Comparison of ENCODE assay signal across 25 mouse cellular contexts in genomic region chr3:105354123-105354931, GRCm38 (mm10).
DNase-seq lines count a peak whose midpoint lies in the region; ATAC-seq lines count a peak whose summit lies in the region.
"Had no signal": no experiment of that assay in that cellular context is flagged by ENCODE, and none has a peak within 500 bp of the region (broad histone marks: within the 10 kb centered on the region; RNA-seq: fewer than 3 reads in every experiment).

No protein-coding gene starts in this region.

- WGBS in embryonic facial prominence, embryonic 14.5 days = 67% methylated on average over 15 of the region's 16 CpGs
- WGBS in embryonic facial prominence, embryonic 10.5 days = 81% methylated on average over 16 of the region's 16 CpGs
- 65% methylated on average over 16 of the region's 16 CpGs for WGBS in midbrain, embryonic 13.5 days

- H3K4me1 ChIP-seq in embryonic facial prominence, embryonic 14.5 days (ENCODE audit: control insufficient read depth, insufficient read depth, low read length) = no peaks in the 10 kb centered on the region
- H3K4me1 ChIP-seq in embryonic facial prominence, embryonic 10.5 days = no peaks in the 10 kb centered on the region
- H3K4me1 ChIP-seq in midbrain, embryonic 13.5 days (replicated peaks) = peaks cover 19% of the 10 kb centered on the region
- H3K4me1 ChIP-seq: heart, embryonic 13.5 days; intestine, embryonic 15.5 days; limb, embryonic 10.5 days; megakaryocyte, embryonic 14.5 days; stomach, embryonic 15.5 days had no signal

- no peak overlapping the region for H3K27ac ChIP-seq in embryonic facial prominence, embryonic 14.5 days (replicated peaks; ENCODE audit: low read depth, low read length)
- H3K27ac ChIP-seq in embryonic facial prominence, embryonic 10.5 days (replicated peaks) = no peak overlapping the region
- peak overlapping the region; percentile 53 for H3K27ac ChIP-seq in midbrain, embryonic 13.5 days
- H3K27ac ChIP-seq: heart, embryonic 13.5 days; intestine, embryonic 15.5 days; limb, embryonic 10.5 days; stomach, embryonic 15.5 days had no signal

- no peaks in the 10 kb centered on the region for H3K27me3 ChIP-seq in embryonic facial prominence, embryonic 14.5 days (replicated peaks; ENCODE audit: control insufficient read depth, insufficient read depth, low read length)
- H3K27me3 ChIP-seq in embryonic facial prominence, embryonic 10.5 days (replicated peaks; ENCODE audit: low read depth, poor library complexity, severe bottlenecking) = no peaks in the 10 kb centered on the region
- H3K27me3 ChIP-seq in midbrain, embryonic 13.5 days = no peaks in the 10 kb centered on the region
- H3K27me3 ChIP-seq: heart, embryonic 13.5 days; intestine, embryonic 15.5 days; megakaryocyte, embryonic 14.5 days; stomach, embryonic 15.5 days had no signal

- no peak for DNase-seq in embryonic facial prominence, embryonic 14.5 days (ENCODE audit: low spot score)
- DNase-seq in embryonic facial prominence, embryonic 10.5 days (ENCODE audit: low spot score) = no peak
- peak; percentile 24 for DNase-seq in retina, postnatal 1 day
- no peak for DNase-seq in retina, embryonic 14.5 days (ENCODE audit: low spot score)
- no peak for DNase-seq in kidney, postnatal 14 days
- no peak for DNase-seq in cerebellum, postnatal 36 days
- no peak for DNase-seq in cerebellum, postnatal 4 days (ENCODE audit: low spot score in 2 of 2)
- DNase-seq: adrenal gland, adult 2 months; cerebellum, adult 9-11 months; embryo, embryonic 11 days; heart, adult 18-20 months; kidney, adult 9 months; kidney, postnatal 4 days; layer of hippocampus, adult 9-11 months; lung, adult 18-20 months; lung, postnatal 14 days; right cerebral cortex, postnatal 14 days; thymus, adult 2 months had no signal

- no peak overlapping the region for H3K9ac ChIP-seq in embryonic facial prominence, embryonic 14.5 days (ENCODE audit: low read depth, low read length)
- no peak overlapping the region for H3K9ac ChIP-seq in midbrain, embryonic 13.5 days (replicated peaks)
- H3K9ac ChIP-seq: heart, embryonic 13.5 days; intestine, embryonic 15.5 days; stomach, embryonic 15.5 days had no signal

- H3K4me3 ChIP-seq in embryonic facial prominence, embryonic 14.5 days (ENCODE audit: low read depth, low read length) = no peak overlapping the region
- no peak overlapping the region for H3K4me3 ChIP-seq in embryonic facial prominence, embryonic 10.5 days
- H3K4me3 ChIP-seq in midbrain, embryonic 13.5 days (replicated peaks) = no peak overlapping the region
- H3K4me3 ChIP-seq: heart, embryonic 13.5 days; intestine, embryonic 15.5 days; limb, embryonic 10.5 days; megakaryocyte, embryonic 14.5 days; myocyte; stomach, embryonic 15.5 days had no signal

- H3K4me2 ChIP-seq in embryonic facial prominence, embryonic 14.5 days (ENCODE audit: low read depth, low read length) = no peak overlapping the region
- no peak overlapping the region for H3K4me2 ChIP-seq in midbrain, embryonic 13.5 days (replicated peaks)
- H3K4me2 ChIP-seq: heart, embryonic 13.5 days; intestine, embryonic 15.5 days; stomach, embryonic 15.5 days had no signal

- H3K36me3 ChIP-seq in embryonic facial prominence, embryonic 14.5 days (ENCODE audit: control insufficient read depth, insufficient read depth, low read length) = no peaks in the 10 kb centered on the region
- H3K36me3 ChIP-seq in embryonic facial prominence, embryonic 10.5 days (replicated peaks) = no peaks in the 10 kb centered on the region
- no peaks in the 10 kb centered on the region for H3K36me3 ChIP-seq in midbrain, embryonic 13.5 days
- H3K36me3 ChIP-seq: heart, embryonic 13.5 days; intestine, embryonic 15.5 days; limb, embryonic 10.5 days; stomach, embryonic 15.5 days had no signal

- H3K9me3 ChIP-seq in embryonic facial prominence, embryonic 14.5 days (ENCODE audit: control insufficient read depth, low read length) = no peaks in the 10 kb centered on the region
- H3K9me3 ChIP-seq in embryonic facial prominence, embryonic 10.5 days = no peaks in the 10 kb centered on the region
- H3K9me3 ChIP-seq in midbrain, embryonic 13.5 days = no peaks in the 10 kb centered on the region
- H3K9me3 ChIP-seq: heart, embryonic 13.5 days; intestine, embryonic 15.5 days; limb, embryonic 10.5 days; megakaryocyte, embryonic 14.5 days; stomach, embryonic 15.5 days had no signal

- peak; percentile 30; the same call in 1 of the 2 replicates for ATAC-seq in embryonic facial prominence, embryonic 14.5 days (ENCODE audit: low read depth)
- ATAC-seq in midbrain, embryonic 13.5 days = peak; percentile 89
- ATAC-seq: intestine, embryonic 15.5 days had no signal
